Mouse (Mus musculus) G1E (cell line): ENCODE measurements at regions not wholly inside any gene's neighbourhood (a gene's known extent, or its start where the extent isn't known, plus 50 kb on each side); places are given as distances from the start of the nearest gene placed in this dataset.

Source experiments
- CTCF ChIP-seq: IDR thresholded peaks from 2 replicates; pipeline ENCODE4 v1.5.1; 2012; ENCODE audit warnings: low read depth, low read length, inconsistent platforms, mixed read lengths
- GATA1 ChIP-seq: IDR thresholded peaks from 2 replicates; pipeline ENCODE4 v1.6.1; 2012; ENCODE audit warnings: borderline replicate concordance, low read length, inconsistent platforms, mixed read lengths
- GATA2 ChIP-seq: IDR thresholded peaks from 2 replicates; pipeline ENCODE4 v1.6.1; 2012; ENCODE audit warnings: low read depth, low read length, inconsistent platforms, borderline replicate concordance
- POLR2AphosphoS5 ChIP-seq: IDR thresholded peaks from 2 replicates; pipeline ENCODE4 v1.6.1; 2012; ENCODE audit warnings: low read depth, low read length, inconsistent platforms; ENCODE audit not compliant: insufficient replicate concordance
- TAL1 ChIP-seq: conservative IDR thresholded peaks from 2 replicates; pipeline ENCODE4 v1.6.1; 2012; ENCODE audit warnings: low read depth, low read length, inconsistent platforms, mixed read lengths

DNA sequence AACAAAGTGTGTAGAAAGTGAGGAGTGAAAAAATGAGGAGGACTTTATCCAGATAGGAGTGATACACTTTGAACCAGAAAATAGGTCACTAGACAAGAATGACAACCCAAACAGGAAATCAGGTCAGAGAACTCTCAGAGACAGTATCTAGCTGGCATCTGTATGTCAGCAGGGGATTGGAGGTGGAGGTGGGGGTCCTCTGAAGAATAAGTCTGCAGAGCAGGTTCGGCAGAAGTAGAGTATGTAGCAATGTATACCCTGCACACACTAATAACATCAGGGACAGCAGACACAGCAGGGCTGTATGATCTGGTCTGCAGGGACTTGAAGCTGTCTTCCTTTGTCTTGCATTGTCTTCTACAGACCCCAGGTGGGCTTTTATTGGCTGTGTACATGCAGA, 787.9 kb downstream of the Car8 start:
- TF ChIP-seq CTCF (no peak), TAL1 (no peak), GATA1 (no peak), POLR2AphosphoS5 (no peak), GATA2 (no peak)
